In genomic region chr1:135014921-135015445, GRCm38 (mm10) we compare ENCODE assay signal across 21 mouse cellular contexts. TPM values are rescaled to one million over a fixed set of nuclear protein-coding genes. Genes with fewer than 3 reads are reported as not detected.
DNase-seq lines count a peak whose midpoint lies in the region; ATAC-seq and TF ChIP-seq lines count a peak whose summit lies in the region.
"Had no signal": no experiment of that assay in that cellular context is flagged by ENCODE, and none has a peak within 500 bp of the region (broad histone marks: within the 10 kb centered on the region; RNA-seq: fewer than 3 reads in every experiment).

No protein-coding gene starts in this region.

- in situ Hi-C loops in Patski (cut with MboI; ENCODE audit: low pct_unique_long_range_greater_than_20kb): no loop called here

- no peak for ATAC-seq in hindbrain, embryonic 12.5 days (ENCODE audit: low FRiP score)
- no peak for ATAC-seq in hindbrain, embryonic 13.5 days (ENCODE audit: low FRiP score)
- no peak for ATAC-seq in Patski
- ATAC-seq in heart, postnatal 0 days (ENCODE audit: insufficient read depth, low read depth): peak; percentile 68
- ATAC-seq: activated CD4-positive, CD25-positive, alpha-beta regulatory T cell, adult 4 months; forebrain, embryonic 13.5 days had no signal

- POLR2A ChIA-PET in Patski (lab: Charles Lee): interaction anchor here (0.6 kb wide), 1 partner anchor 32 kb away, joined by 3 read pairs; no protein-coding TSS in a partner anchor

- H3K27me3 ChIP-seq in heart, embryonic 10.5 days (ENCODE audit: insufficient read depth, poor library complexity, severe bottlenecking): peaks cover 20% of the 10 kb centered on the region
- H3K27me3 ChIP-seq in hindbrain, embryonic 12.5 days: no peaks in the 10 kb centered on the region; the same call in 1 of the 2 replicates
- peaks cover 7% of the 10 kb centered on the region; the same call in 1 of the 2 replicates for H3K27me3 ChIP-seq in hindbrain, embryonic 13.5 days
- no peaks in the 10 kb centered on the region for H3K27me3 ChIP-seq in Patski
- H3K27me3 ChIP-seq in heart, postnatal 0 days (ENCODE audit: control insufficient read depth, insufficient read depth, low read length): no peaks in the 10 kb centered on the region
- H3K27me3 ChIP-seq: lung, embryonic 15.5 days; stomach, embryonic 15.5 days had no signal

- H3K9me3 ChIP-seq in heart, embryonic 10.5 days: no peaks in the 10 kb centered on the region
- H3K9me3 ChIP-seq in hindbrain, embryonic 12.5 days (replicated peaks): no peaks in the 10 kb centered on the region
- no peaks in the 10 kb centered on the region for H3K9me3 ChIP-seq in hindbrain, embryonic 13.5 days
- no peaks in the 10 kb centered on the region for H3K9me3 ChIP-seq in heart, postnatal 0 days (replicated peaks; ENCODE audit: control insufficient read depth, low read length)
- H3K9me3 ChIP-seq: forebrain, embryonic 13.5 days; liver, embryonic 13.5 days; lung, embryonic 15.5 days; stomach, embryonic 15.5 days had no signal

- DNase-seq in heart, embryonic 10.5 days (ENCODE audit: low spot score): no peak
- no peak for DNase-seq in heart, postnatal 10 days
- peak; percentile 48 for DNase-seq in Patski (ENCODE audit: low read depth, low spot score)
- peak; percentile 70 for DNase-seq in heart, postnatal 0 days (ENCODE audit: low spot score)
- no peak for DNase-seq in ovary, adult 18-20 months (ENCODE audit: low spot score)
- DNase-seq in kidney, postnatal 36 days: no peak
- DNase-seq: adrenal gland, postnatal 14 days; cerebellum, adult 18-20 months; gastrocnemius, postnatal 14 days; kidney, adult 18-20 months; layer of hippocampus, postnatal 36 days; liver, embryonic 13.5 days; midbrain, embryonic 14.5 days; thymus, adult 2 months had no signal

- no peak overlapping the region for H3K9ac ChIP-seq in hindbrain, embryonic 12.5 days
- H3K9ac ChIP-seq in hindbrain, embryonic 13.5 days: no peak overlapping the region
- 0 out of 2 replicates have a peak overlapping the region, but pooled peaks have one; percentile 10 for H3K9ac ChIP-seq in heart, postnatal 0 days (replicated peaks; ENCODE audit: low read depth, low read length)
- H3K9ac ChIP-seq: forebrain, embryonic 13.5 days; liver, embryonic 13.5 days; lung, embryonic 15.5 days; stomach, embryonic 15.5 days had no signal

- CTCF ChIA-PET in Patski (lab: Charles Lee): interaction anchor here (0.8 to 1.2 kb wide), 4 partner anchors 25 to 118 kb away, joined by 3 to 4 read pairs (median 3); partner anchors contain the start of gene Ptpn7

- 0 out of 2 replicates have a peak overlapping the region, but pooled peaks have one; percentile 3 for H3K4me2 ChIP-seq in hindbrain, embryonic 12.5 days (replicated peaks)
- no peak overlapping the region for H3K4me2 ChIP-seq in hindbrain, embryonic 13.5 days
- no peak overlapping the region for H3K4me2 ChIP-seq in heart, postnatal 0 days (ENCODE audit: low read depth, low read length)
- H3K4me2 ChIP-seq: forebrain, embryonic 13.5 days; liver, embryonic 13.5 days; lung, embryonic 15.5 days; stomach, embryonic 15.5 days had no signal

- WGBS in heart, embryonic 10.5 days: 39% methylated on average over 10 of the region's 10 CpGs
- 26% methylated on average over 10 of the region's 10 CpGs for WGBS in hindbrain, embryonic 12.5 days
- 19% methylated on average over 10 of the region's 10 CpGs for WGBS in hindbrain, embryonic 13.5 days
- WGBS in heart, postnatal 0 days: 28% methylated on average over 10 of the region's 10 CpGs

- peaks cover 45% of the 10 kb centered on the region for H3K4me1 ChIP-seq in heart, embryonic 10.5 days
- peaks cover 25% of the 10 kb centered on the region for H3K4me1 ChIP-seq in hindbrain, embryonic 12.5 days
- H3K4me1 ChIP-seq in hindbrain, embryonic 13.5 days (replicated peaks): peaks cover 27% of the 10 kb centered on the region
- H3K4me1 ChIP-seq in heart, postnatal 0 days (ENCODE audit: control insufficient read depth, insufficient read depth): peaks cover 61% of the 10 kb centered on the region

- H3K27ac ChIP-seq in heart, embryonic 10.5 days: peak overlapping the region; percentile 79
- no peak overlapping the region for H3K27ac ChIP-seq in hindbrain, embryonic 12.5 days
- H3K27ac ChIP-seq in hindbrain, embryonic 13.5 days: no peak overlapping the region
- peak overlapping the region; percentile 73 for H3K27ac ChIP-seq in heart, postnatal 0 days (ENCODE audit: low read depth)
- H3K27ac ChIP-seq: forebrain, embryonic 13.5 days; liver, embryonic 13.5 days; lung, embryonic 15.5 days; macrophage; stomach, embryonic 15.5 days had no signal

- intact Hi-C loops in heart, postnatal 10 days (cut with DNase I): no loop called here

- no peaks in the 10 kb centered on the region for H3K36me3 ChIP-seq in heart, embryonic 10.5 days
- H3K36me3 ChIP-seq in hindbrain, embryonic 12.5 days: no peaks in the 10 kb centered on the region
- no peaks in the 10 kb centered on the region for H3K36me3 ChIP-seq in hindbrain, embryonic 13.5 days
- no peaks in the 10 kb centered on the region for H3K36me3 ChIP-seq in heart, postnatal 0 days (replicated peaks; ENCODE audit: control insufficient read depth, insufficient read depth, low read length)
- H3K36me3 ChIP-seq: liver, embryonic 13.5 days; lung, embryonic 15.5 days; stomach, embryonic 15.5 days had no signal

- TF ChIP-seq CTCF in Patski (IDR thresholded peaks at IDR 0.05): no peak
- TF ChIP-seq CTCF in heart, postnatal 0 days (IDR thresholded peaks at IDR 0.05; ENCODE audit: low read depth): no peak

- H3K4me3 ChIP-seq in heart, embryonic 10.5 days: peak overlapping the region; percentile 6; the same call in 1 of the 2 replicates
- H3K4me3 ChIP-seq in hindbrain, embryonic 12.5 days: no peak overlapping the region
- H3K4me3 ChIP-seq in hindbrain, embryonic 13.5 days: no peak overlapping the region
- H3K4me3 ChIP-seq in heart, postnatal 0 days (ENCODE audit: low read depth, low read length): no peak overlapping the region
- H3K4me3 ChIP-seq: forebrain, embryonic 13.5 days; liver, embryonic 13.5 days; lung, embryonic 15.5 days; stomach, embryonic 15.5 days had no signal

- no peak for TF ChIP-seq EP300 in heart, postnatal 0 days (IDR thresholded peaks at IDR 0.05; ENCODE audit: low read depth)

RNA-seq across cellular contexts. Expression of gene Ube2t, which starts 52.6 kb away (rescaled TPM):
- 49.3 and 51.9 TPM in 2 replicates for polyA plus RNA-seq in heart, embryonic 10.5 days (2016; fragmentation: Nextera tagmentation; extraction: Ambion mirVana)
- 10 to 100 TPM in 1 of 2 experiments, 1 to 10 TPM in 1; 9.6 to 10.1 TPM for total RNA-seq in heart, postnatal 10 days (2021)
- polyA plus RNA-seq in hindbrain, embryonic 12.5 days (2016; fragmentation: Nextera tagmentation; extraction: Ambion mirVana): 26.6 and 30.8 TPM in 2 replicates
- 15.3 and 17.0 TPM in 2 replicates for polyA plus RNA-seq in hindbrain, embryonic 13.5 days (2015; fragmentation: Nextera tagmentation; extraction: Ambion mirVana)
- polyA plus RNA-seq in Patski (2021): 14.5 TPM
- 30.2 and 34.3 TPM in 2 replicates for total RNA-seq in heart, postnatal 0 days (2014; rRNA removed; ENCODE audit: low replicate concordance)
- polyA plus RNA-seq in heart, postnatal 0 days (2015; fragmentation: Nextera tagmentation; extraction: Ambion mirVana): 22.5 and 25.3 TPM in 2 replicates

RNA-seq across cellular contexts. Expression of gene Ppp1r12b, which starts 59.2 kb away (rescaled TPM):
- 15.2 and 24.5 TPM in 2 replicates for polyA plus RNA-seq in heart, embryonic 10.5 days (2016; fragmentation: Nextera tagmentation; extraction: Ambion mirVana)
- total RNA-seq in heart, postnatal 10 days (2021): 100 to 1,000 TPM; 130 to 131 TPM
- 12.7 and 13.2 TPM in 2 replicates for polyA plus RNA-seq in hindbrain, embryonic 12.5 days (2016; fragmentation: Nextera tagmentation; extraction: Ambion mirVana)
- polyA plus RNA-seq in hindbrain, embryonic 13.5 days (2015; fragmentation: Nextera tagmentation; extraction: Ambion mirVana): 12.4 and 14.9 TPM in 2 replicates
- 4.2 TPM for polyA plus RNA-seq in Patski (2021)
- 65.3 and 69.9 TPM in 2 replicates for total RNA-seq in heart, postnatal 0 days (2014; rRNA removed; ENCODE audit: low replicate concordance)
- polyA plus RNA-seq in heart, postnatal 0 days (2015; fragmentation: Nextera tagmentation; extraction: Ambion mirVana): 22.6 and 23.0 TPM in 2 replicates

Comparison
In these comparisons a context has a peak if more than half of its experiments do, and no peak if none do; other contexts are left out.
1. DNase-seq: peak in Patski (single experiment) and heart, postnatal 0 days (single experiment); none in heart, embryonic 10.5 days (single experiment), heart, postnatal 10 days (0 of 2), ovary, adult 18-20 months (single experiment) and kidney, postnatal 36 days (0 of 2).
2. H3K27ac ChIP-seq: peak in heart, embryonic 10.5 days (single experiment) and heart, postnatal 0 days (single experiment); none in hindbrain, embryonic 12.5 days (single experiment) and hindbrain, embryonic 13.5 days (single experiment).